Mouse (Mus musculus): ENCODE measurements at regions not wholly inside any gene's neighbourhood (a gene's known extent, or its start where the extent isn't known, plus 50 kb on each side); places are given as distances from the start of the nearest gene placed in this dataset.

DNA sequence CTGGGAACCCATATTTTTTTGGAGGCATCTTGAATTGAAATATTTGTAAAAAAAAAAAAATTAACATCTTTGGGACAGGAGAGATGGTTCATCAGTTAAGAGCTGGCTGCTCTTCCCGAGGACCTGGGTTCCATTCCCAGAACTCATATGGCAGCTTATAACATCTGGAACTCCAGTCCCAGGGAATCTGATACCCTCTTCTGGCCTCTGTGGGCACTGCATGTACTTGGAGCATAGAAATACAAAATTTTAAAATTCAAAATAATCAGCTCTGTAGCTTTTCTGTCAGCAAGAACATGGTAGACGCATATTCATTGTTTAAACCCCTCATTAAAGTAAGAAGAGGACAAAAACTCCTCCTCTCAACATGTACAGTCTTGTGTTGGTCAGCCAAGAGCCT lies 52.0 kb upstream of the Morc2a start:
- CTCF ChIA-PET = interaction anchor here (0.7 kb wide), 1 partner anchor 59 kb away, joined by 3 read pairs; no protein-coding TSS in a partner anchor

DNA sequence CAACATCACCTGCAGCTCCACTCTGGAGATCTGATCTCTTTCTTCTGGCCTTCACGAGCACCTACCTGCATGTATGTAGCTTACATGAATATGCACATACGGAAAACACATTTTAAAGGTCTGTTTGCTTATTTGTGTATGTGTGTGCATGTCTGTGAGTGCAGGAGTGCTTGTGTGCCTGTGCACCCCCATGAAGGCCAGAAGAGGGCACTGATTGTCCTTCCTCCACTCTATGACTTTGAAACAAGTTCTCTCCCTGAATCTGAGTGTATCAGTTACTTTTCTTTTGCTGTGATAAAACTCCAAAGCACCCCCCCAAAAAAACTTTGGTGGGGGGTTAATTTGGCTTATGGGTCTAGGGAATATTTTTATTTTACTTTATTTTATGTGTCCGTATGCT lies 54.2 kb upstream of the Smtn start:
- CTCF ChIA-PET = no interaction called here

DNA sequence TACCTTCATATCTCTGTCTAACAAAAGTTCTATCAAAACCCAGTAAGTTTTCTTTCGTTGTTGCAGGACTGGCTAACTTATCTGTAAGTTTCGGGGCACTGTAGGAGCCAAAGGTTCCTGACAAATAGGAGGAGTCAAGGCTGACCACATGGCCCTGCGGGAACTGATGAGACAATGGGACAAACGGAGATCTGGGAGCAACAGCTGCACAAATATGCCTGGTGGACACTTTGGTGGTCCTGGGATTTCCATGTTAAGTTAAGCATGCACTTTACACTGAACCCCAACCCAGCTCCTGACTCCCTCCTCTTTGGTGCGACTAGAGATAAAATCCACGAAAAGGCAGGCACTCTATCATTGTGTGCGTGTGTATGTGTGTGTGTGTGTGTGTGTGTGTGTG lies 50.7 kb upstream of the Smtn start:
- CTCF ChIA-PET = no interaction called here
